Mouse (Mus musculus) intestine, embryonic 14.5 days (tissue): ENCODE results near the gene Slc23a4. TPM values are rescaled to one million over a fixed set of nuclear protein-coding genes. Genes with fewer than 3 reads are reported as not detected.

Experiments
- ATAC-seq: fragments of 200-750 bp; cut with Nextera tagmentation; replicated peaks from 2 replicates; pipeline ENCODE4 v1.8.0; 2017; ENCODE audit warnings: low read depth, moderate number of reproducible peaks, moderate TSS enrichment, moderate library complexity; ENCODE audit not compliant: low FRiP score, low TSS enrichment
- DNase-seq: peaks from one replicate; pipeline ENCODE4 v3.0.0-alpha.2; 2018; ENCODE audit warnings: low spot score
- H3K27ac ChIP-seq: fragments of 300-500 bp; sonication (generic); 2 replicates; pipeline ENCODE4 v1.5.1; 2014; ENCODE audit warnings: low read depth, mild to moderate bottlenecking, control low read depth
- H3K27me3 ChIP-seq: fragments of 300-500 bp; sonication (generic); replicated peaks from 2 replicates; pipeline ENCODE4 v1.6.1; 2014; ENCODE audit warnings: low read length, control low read depth; ENCODE audit not compliant: control insufficient read depth, insufficient read depth
- H3K36me3 ChIP-seq: fragments of 300-500 bp; sonication (generic); 2 replicates; pipeline ENCODE4 v1.6.1; 2014; ENCODE audit warnings: low read length, control low read depth; ENCODE audit not compliant: control insufficient read depth, insufficient read depth
- H3K4me1 ChIP-seq: fragments of 300-500 bp; sonication (generic); replicated peaks from 2 replicates; pipeline ENCODE4 v1.6.1; 2014; ENCODE audit warnings: low read length, control low read depth, mixed read lengths; ENCODE audit not compliant: control insufficient read depth, insufficient read depth
- H3K4me2 ChIP-seq: fragments of 300-500 bp; sonication (generic); 2 replicates; pipeline ENCODE4 v1.6.1; 2014; ENCODE audit warnings: low read length
- H3K4me3 ChIP-seq: fragments of 300-500 bp; sonication (generic); 2 replicates; pipeline ENCODE4 v1.5.1; 2014; ENCODE audit warnings: low read depth, low read length, control low read depth, mixed read lengths
- H3K9ac ChIP-seq: fragments of 300-500 bp; sonication (generic); 2 replicates; pipeline ENCODE4 v1.6.1; 2014; ENCODE audit warnings: mild to moderate bottlenecking, low read length
- H3K9me3 ChIP-seq: fragments of 300-500 bp; sonication (generic); 2 replicates; pipeline ENCODE4 v1.6.1; 2016; ENCODE audit warnings: low read length, control low read depth; ENCODE audit not compliant: control insufficient read depth
- WGBS: fragments of 180-500 bp; shearing (Covaris S2); extraction: QIAGEN DNeasy Blood & Tissue Kit; methylation state at CpG from one replicate; pipeline ENCODE4 v1.1.7; 2014; 5-methylcytosine and 5-hydroxymethylcytosine counted together
- polyA plus RNA-seq: library from polyadenylated mRNA; unstranded; fragments of >200 nt; fragmentation: Nextera tagmentation; extraction: Ambion mirVana; gene quantifications from 2 replicates; pipeline ENCODE4 v1.2.1, GENCODE M21; 2014

The Slc23a4 gene
- polyA plus RNA-seq, 1 experiment from 2014 or later = 6.3 TPM

- no peaks in the 10 kb centered on the region for H3K9me3 ChIP-seq
- ATAC-seq (no peak), DNase-seq (no peak)
- WGBS = 43% methylated on average over 7 of the region's 7 CpGs
- no peaks in the 10 kb centered on the region for H3K27me3 ChIP-seq
- no peak overlapping the region for H3K9ac ChIP-seq
- H3K4me1 ChIP-seq = no peaks in the 10 kb centered on the region; the same call in 1 of the 2 replicates
- no peak overlapping the region for H3K27ac ChIP-seq
- H3K4me3 ChIP-seq = no peak overlapping the region
- H3K4me2 ChIP-seq = no peak overlapping the region
- H3K36me3 ChIP-seq = no peaks in the 10 kb centered on the region
Measured at GRCm38 (mm10) chr6:34938280-34938928, 49.8 kb downstream of the Slc23a4 start.

- no peak overlapping the region for H3K4me3 ChIP-seq
- H3K36me3 ChIP-seq = no peaks in the 10 kb centered on the region
- H3K4me2 ChIP-seq = no peak overlapping the region
- H3K27ac ChIP-seq = no peak overlapping the region
- ATAC-seq (no peak), DNase-seq (no peak)
- no peaks in the 10 kb centered on the region; the same call in 1 of the 2 replicates for H3K4me1 ChIP-seq
- WGBS = 70% methylated on average over 5 of the region's 5 CpGs
- H3K9me3 ChIP-seq = no peaks in the 10 kb centered on the region
- no peaks in the 10 kb centered on the region for H3K27me3 ChIP-seq
- H3K9ac ChIP-seq = no peak overlapping the region
Measured at GRCm38 (mm10) chr6:34936743-34937142, 51.5 kb downstream of the Slc23a4 start.

GRCm38 (mm10) chr6:34932633-34933032, 55.6 kb downstream of the Slc23a4 start:
- Histone ChIP-seq H3K4me2 (no peak overlapping the region), H3K9me3 (no peaks in the 10 kb centered on the region), H3K27me3 (no peaks in the 10 kb centered on the region), H3K27ac (no peak overlapping the region), H3K4me3 (no peak overlapping the region), H3K36me3 (no peaks in the 10 kb centered on the region), H3K4me1 (no peaks in the 10 kb centered on the region), H3K9ac (no peak overlapping the region)
- DNase-seq (no peak), ATAC-seq (no peak)
- WGBS = 79% methylated on average over 1 of the region's 1 CpGs

- H3K27ac ChIP-seq = no peak overlapping the region
- no peak overlapping the region for H3K4me3 ChIP-seq
- H3K27me3 ChIP-seq = no peaks in the 10 kb centered on the region
- 93% methylated on average over 8 of the region's 8 CpGs for WGBS
- no peak overlapping the region for H3K9ac ChIP-seq
- no peak for ATAC-seq
- DNase-seq = no peak
- no peaks in the 10 kb centered on the region for H3K36me3 ChIP-seq
- no peaks in the 10 kb centered on the region for H3K4me1 ChIP-seq
- H3K4me2 ChIP-seq = no peak overlapping the region
- no peaks in the 10 kb centered on the region for H3K9me3 ChIP-seq
Measured at GRCm38 (mm10) chr6:34927594-34927993, 60.6 kb downstream of the Slc23a4 start.

GRCm38 (mm10) chr6:34927156-34927555, 61.0 kb downstream of the Slc23a4 start:
- no peak overlapping the region for H3K9ac ChIP-seq
- H3K4me2 ChIP-seq = no peak overlapping the region
- no peak overlapping the region for H3K27ac ChIP-seq
- DNase-seq (peak; percentile 85), ATAC-seq (no peak)
- WGBS = 44% methylated on average over 4 of the region's 4 CpGs
- no peaks in the 10 kb centered on the region for H3K4me1 ChIP-seq
- H3K9me3 ChIP-seq = no peaks in the 10 kb centered on the region
- H3K4me3 ChIP-seq = no peak overlapping the region
- no peaks in the 10 kb centered on the region for H3K27me3 ChIP-seq
- no peaks in the 10 kb centered on the region for H3K36me3 ChIP-seq

GRCm38 (mm10) chr6:34921941-34922340, 66.3 kb downstream of the Slc23a4 start:
- DNase-seq (no peak), ATAC-seq (no peak)
- Histone ChIP-seq H3K9ac (no peak overlapping the region), H3K4me3 (no peak overlapping the region), H3K27me3 (no peaks in the 10 kb centered on the region), H3K4me2 (no peak overlapping the region), H3K27ac (no peak overlapping the region), H3K9me3 (no peaks in the 10 kb centered on the region), H3K4me1 (no peaks in the 10 kb centered on the region), H3K36me3 (no peaks in the 10 kb centered on the region)
- 67% methylated on average over 14 of the region's 14 CpGs for WGBS

GRCm38 (mm10) chr6:34920631-34921030, 67.6 kb downstream of the Slc23a4 start:
- Histone ChIP-seq H3K4me2 (no peak overlapping the region), H3K9ac (no peak overlapping the region), H3K4me3 (no peak overlapping the region), H3K36me3 (no peaks in the 10 kb centered on the region), H3K4me1 (no peaks in the 10 kb centered on the region), H3K9me3 (no peaks in the 10 kb centered on the region), H3K27me3 (no peaks in the 10 kb centered on the region), H3K27ac (no peak overlapping the region)
- ATAC-seq = no peak
- 95% methylated on average over 12 of the region's 12 CpGs for WGBS
- DNase-seq = no peak

- Histone ChIP-seq H3K27ac (no peak within 1 kb of the TSS), H3K36me3 (no peaks in the 10 kb centered on the region), H3K9ac (no peak within 1 kb of the TSS), H3K4me2 (no peak within 1 kb of the TSS), H3K4me1 (no peaks in the 10 kb centered on the region), H3K9me3 (no peaks in the 10 kb centered on the region), H3K4me3 (no peak within 1 kb of the TSS), H3K27me3 (no peaks in the 10 kb centered on the region)
- ATAC-seq (no peak), DNase-seq (no peak)
- 40% methylated on average over 10 of the region's 10 CpGs for WGBS
Measured at GRCm38 (mm10) chr6:34919956-34920355, 68.2 kb downstream of the Slc23a4 start, which contains the start of gene Stra8. Gene Stra8 (plus strand): TSS chr6:34920163.

GRCm38 (mm10) chr6:34919146-34919545, 69.1 kb downstream of the Slc23a4 start:
- Histone ChIP-seq H3K36me3 (no peaks in the 10 kb centered on the region), H3K9ac (no peak overlapping the region), H3K27ac (no peak overlapping the region), H3K27me3 (no peaks in the 10 kb centered on the region), H3K4me3 (no peak overlapping the region), H3K4me2 (no peak overlapping the region), H3K4me1 (no peaks in the 10 kb centered on the region), H3K9me3 (no peaks in the 10 kb centered on the region)
- DNase-seq (no peak), ATAC-seq (no peak)
- WGBS = 75% methylated on average over 7 of the region's 7 CpGs
